Mouse (Mus musculus): Measurements from ENCODE around the gene Hist1h2ap. TPM values are rescaled to one million over a fixed set of nuclear protein-coding genes. Genes with fewer than 3 reads are reported as not detected.

Hist1h2ap gene
- polyA plus RNA-seq (2012; ENCODE audit: low replicate concordance) = 6,280 and 19,065 TPM in 2 replicates

DNA sequence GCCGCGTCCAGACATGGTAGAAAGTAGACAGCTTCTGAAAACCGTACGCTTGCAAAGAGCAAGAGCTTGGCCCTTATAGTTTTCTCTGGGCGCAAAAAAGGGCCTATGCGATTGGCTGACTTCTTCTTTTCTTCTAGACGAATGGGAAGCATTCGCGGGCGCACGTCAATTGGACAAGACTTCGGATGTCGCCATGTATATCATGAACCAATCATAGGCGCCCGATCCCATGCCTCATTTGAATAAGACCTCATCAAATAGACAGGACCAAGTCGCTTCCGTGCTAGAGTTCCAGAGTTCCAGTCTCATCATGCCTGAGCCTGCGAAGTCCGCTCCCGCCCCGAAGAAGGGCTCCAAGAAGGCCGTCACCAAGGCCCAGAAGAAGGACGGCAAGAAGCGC is at the start of gene Hist1h2ap, which contains the start of gene Hist1h2br:
Hist1h2ap (minus strand) TSS at position 47 of the 400 bp plus-strand sequence.
Hist1h2br (plus strand) TSS at position 283 of the 400 bp plus-strand sequence.

DNA sequence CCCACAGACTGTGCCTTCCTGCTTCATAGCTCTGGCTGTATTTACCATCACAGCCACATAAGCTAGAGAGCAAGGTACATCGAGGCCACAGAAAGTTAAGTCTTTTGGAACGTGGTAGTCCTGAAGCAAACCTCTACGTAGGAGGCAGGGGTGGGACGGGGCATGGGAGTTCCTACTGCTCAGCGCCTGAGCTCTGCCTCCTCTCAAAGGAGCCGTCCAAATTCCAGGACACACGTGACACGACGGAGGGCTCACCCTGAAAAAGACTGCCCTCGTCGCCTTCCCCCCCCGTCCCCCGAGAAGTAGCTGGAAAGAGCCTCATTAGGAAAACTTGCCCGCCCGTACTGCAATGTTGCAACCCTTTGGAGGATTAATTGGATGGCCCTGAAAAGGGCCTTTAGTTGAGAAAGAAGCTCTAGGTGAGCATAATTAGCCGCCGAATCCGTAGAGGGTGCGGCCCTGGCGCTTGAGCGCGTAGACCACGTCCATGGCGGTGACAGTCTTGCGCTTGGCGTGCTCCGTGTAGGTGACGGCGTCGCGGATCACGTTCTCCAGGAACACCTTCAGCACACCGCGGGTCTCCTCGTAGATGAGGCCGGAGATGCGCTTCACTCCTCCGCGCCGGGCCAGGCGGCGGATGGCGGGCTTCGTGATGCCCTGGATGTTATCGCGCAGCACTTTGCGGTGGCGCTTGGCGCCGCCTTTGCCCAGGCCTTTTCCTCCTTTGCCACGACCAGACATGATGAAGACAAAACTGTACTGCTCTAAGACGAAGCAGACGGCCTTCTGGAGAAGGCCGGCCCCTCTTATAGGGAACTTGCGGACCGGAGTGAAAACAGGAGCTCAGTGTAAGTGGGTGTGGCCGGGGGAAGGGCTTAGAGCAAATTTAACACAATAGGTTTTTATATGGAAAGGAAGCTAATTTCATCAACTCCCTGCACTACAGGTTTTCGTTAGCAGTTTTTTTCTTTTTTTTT is 1.6 kb downstream of the Hist1h2ap start, which contains the start of gene Hist1h4n:
Hist1h4n (minus strand) TSS at position 779 of the 977 bp plus-strand sequence.

DNA sequence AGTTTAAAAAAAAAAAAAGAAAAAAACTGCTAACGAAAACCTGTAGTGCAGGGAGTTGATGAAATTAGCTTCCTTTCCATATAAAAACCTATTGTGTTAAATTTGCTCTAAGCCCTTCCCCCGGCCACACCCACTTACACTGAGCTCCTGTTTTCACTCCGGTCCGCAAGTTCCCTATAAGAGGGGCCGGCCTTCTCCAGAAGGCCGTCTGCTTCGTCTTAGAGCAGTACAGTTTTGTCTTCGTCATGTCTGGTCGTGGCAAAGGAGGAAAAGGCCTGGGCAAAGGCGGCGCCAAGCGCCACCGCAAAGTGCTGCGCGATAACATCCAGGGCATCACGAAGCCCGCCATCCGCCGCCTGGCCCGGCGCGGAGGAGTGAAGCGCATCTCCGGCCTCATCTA is 21.8 kb downstream of the Hist1h2ap start, which contains the start of gene Hist1h4m:
Hist1h4m (plus strand) TSS at position 208 of the 400 bp plus-strand sequence.

DNA sequence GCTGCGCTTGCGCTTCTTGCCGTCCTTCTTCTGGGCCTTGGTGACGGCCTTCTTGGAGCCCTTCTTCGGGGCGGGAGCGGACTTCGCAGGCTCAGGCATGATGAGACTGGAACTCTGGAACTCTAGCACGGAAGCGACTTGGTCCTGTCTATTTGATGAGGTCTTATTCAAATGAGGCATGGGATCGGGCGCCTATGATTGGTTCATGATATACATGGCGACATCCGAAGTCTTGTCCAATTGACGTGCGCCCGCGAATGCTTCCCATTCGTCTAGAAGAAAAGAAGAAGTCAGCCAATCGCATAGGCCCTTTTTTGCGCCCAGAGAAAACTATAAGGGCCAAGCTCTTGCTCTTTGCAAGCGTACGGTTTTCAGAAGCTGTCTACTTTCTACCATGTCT is 23.2 kb downstream of the Hist1h2ap start, which contains the start of the genes Hist1h2bq and Hist1h2ao:
Hist1h2bq (minus strand) TSS at position 125 of the 400 bp plus-strand sequence.
Hist1h2ao (plus strand) TSS at position 393 of the 400 bp plus-strand sequence.

DNA sequence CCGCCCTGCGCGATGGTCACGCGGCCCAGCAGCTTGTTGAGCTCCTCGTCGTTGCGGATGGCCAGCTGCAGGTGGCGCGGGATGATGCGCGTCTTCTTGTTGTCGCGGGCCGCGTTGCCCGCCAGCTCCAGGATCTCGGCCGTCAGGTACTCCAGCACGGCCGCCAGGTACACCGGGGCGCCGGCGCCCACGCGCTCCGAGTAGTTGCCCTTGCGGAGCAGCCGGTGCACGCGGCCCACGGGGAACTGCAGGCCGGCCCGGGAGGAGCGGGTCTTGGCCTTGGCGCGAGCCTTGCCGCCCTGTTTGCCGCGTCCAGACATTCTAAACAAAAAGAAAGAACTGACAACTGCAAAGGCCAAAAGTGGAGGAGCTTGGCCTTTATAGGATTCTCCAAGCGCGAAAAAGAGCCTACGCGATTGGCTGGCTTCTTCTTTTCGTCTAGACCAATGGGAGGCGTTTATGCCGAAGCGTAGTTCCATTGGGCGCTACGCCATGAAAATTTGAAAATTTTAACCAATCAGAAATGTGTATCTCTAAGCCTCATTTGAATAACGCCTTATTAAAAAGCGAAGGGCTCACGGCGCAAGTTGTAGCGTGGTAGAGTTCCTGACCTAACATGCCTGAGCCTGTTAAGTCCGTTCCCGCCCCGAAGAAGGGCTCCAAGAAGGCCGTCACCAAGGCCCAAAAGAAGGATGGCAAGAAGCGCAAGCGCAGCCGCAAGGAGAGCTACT is 46.2 kb downstream of the Hist1h2ap start, which contains the start of the genes Hist1h2an and Hist1h2bp:
Hist1h2an (minus strand) TSS at position 320 of the 731 bp plus-strand sequence.
Hist1h2bp (plus strand) TSS at position 563 of the 731 bp plus-strand sequence.

DNA sequence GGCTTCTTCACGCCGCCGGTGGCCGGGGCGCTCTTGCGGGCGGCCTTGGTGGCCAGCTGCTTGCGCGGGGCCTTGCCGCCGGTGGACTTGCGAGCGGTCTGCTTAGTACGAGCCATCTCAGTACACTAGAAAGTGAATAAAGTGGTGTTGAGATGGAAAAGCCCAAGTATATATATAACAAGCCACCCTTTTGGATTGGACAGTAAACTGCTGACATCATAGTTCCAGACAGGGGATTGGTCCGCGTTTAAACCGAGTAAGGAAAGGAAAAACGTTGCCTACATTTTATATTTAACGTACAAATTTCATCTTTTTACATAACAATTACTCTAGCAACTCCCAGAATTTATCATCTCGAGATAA is 50.1 kb downstream of the Hist1h2ap start, which contains the start of gene Hist1h3i:
Hist1h3i (minus strand) TSS at position 116 of the 363 bp plus-strand sequence.

Other genes with a start within 250 kb of the Hist1h2ap start
- not detected in 2 replicates for gene Olfr1362, start 219.5 kb downstream of the Hist1h2ap start, polyA plus RNA-seq (2012; ENCODE audit: low replicate concordance)
- gene Olfr11, start 191.0 kb downstream of the Hist1h2ap start, polyA plus RNA-seq (2012; ENCODE audit: low replicate concordance) = not detected in 2 replicates
- not detected in 2 replicates for gene Olfr1361, start 170.1 kb downstream of the Hist1h2ap start, polyA plus RNA-seq (2012; ENCODE audit: low replicate concordance)
- gene Olfr1360, start 156.1 kb downstream of the Hist1h2ap start, polyA plus RNA-seq (2012; ENCODE audit: low replicate concordance) = not detected in 2 replicates
- gene Olfr1359, start 135.4 kb downstream of the Hist1h2ap start, polyA plus RNA-seq (2012; ENCODE audit: low replicate concordance) = not detected in 2 replicates
- gene Hist1h2bl, start 117.4 kb downstream of the Hist1h2ap start, polyA plus RNA-seq (2012; ENCODE audit: low replicate concordance) = 5.9 and 13.2 TPM in 2 replicates
- gene Hist1h2ai, start 117.1 kb downstream of the Hist1h2ap start, polyA plus RNA-seq (2012; ENCODE audit: low replicate concordance) = 24.1 and 37.8 TPM in 2 replicates
- 93.1 and 144 TPM in 2 replicates for gene Hist1h3h, start 115.8 kb downstream of the Hist1h2ap start, polyA plus RNA-seq (2012; ENCODE audit: low replicate concordance)
- 3.5 and 3.9 TPM in 2 replicates for gene Hist1h2bm, start 111.5 kb downstream of the Hist1h2ap start, polyA plus RNA-seq (2012; ENCODE audit: low replicate concordance)
- 6.0 and 8.5 TPM in 2 replicates for gene Hist1h4j, start 98.4 kb downstream of the Hist1h2ap start, polyA plus RNA-seq (2012; ENCODE audit: low replicate concordance)
- gene Hist1h4k, start 83.0 kb downstream of the Hist1h2ap start, polyA plus RNA-seq (2012; ENCODE audit: low replicate concordance) = 44.9 and 90.4 TPM in 2 replicates
- gene Hist1h2ak, start 79.7 kb downstream of the Hist1h2ap start, polyA plus RNA-seq (2012; ENCODE audit: low replicate concordance) = 161 and 169 TPM in 2 replicates
- gene Hist1h2bn, start 79.4 kb downstream of the Hist1h2ap start, polyA plus RNA-seq (2012; ENCODE audit: low replicate concordance) = 5.3 and 11.0 TPM in 2 replicates
- gene Hist1h1b, start 52.9 kb downstream of the Hist1h2ap start, polyA plus RNA-seq (2012; ENCODE audit: low replicate concordance) = 3.5 and 3.7 TPM in 2 replicates
- 8.4 and 51.9 TPM in 2 replicates for gene Hist1h3i, start 50.1 kb downstream of the Hist1h2ap start, polyA plus RNA-seq (2012; ENCODE audit: low replicate concordance)
- 52.7 and 74.5 TPM in 2 replicates for gene Hist1h2an, start 46.3 kb downstream of the Hist1h2ap start, polyA plus RNA-seq (2012; ENCODE audit: low replicate concordance)
- gene Hist1h2bp, start 46.0 kb downstream of the Hist1h2ap start, polyA plus RNA-seq (2012; ENCODE audit: low replicate concordance) = 3.2 and 6.2 TPM in 2 replicates
- gene Hist1h2bq, start 23.3 kb downstream of the Hist1h2ap start, polyA plus RNA-seq (2012; ENCODE audit: low replicate concordance) = 6.5 and 15.6 TPM in 2 replicates
- gene Hist1h2ao, start 23.0 kb downstream of the Hist1h2ap start, polyA plus RNA-seq (2012; ENCODE audit: low replicate concordance) = 23,509 and 33,455 TPM in 2 replicates
- gene Hist1h4m, start 21.8 kb downstream of the Hist1h2ap start, polyA plus RNA-seq (2012; ENCODE audit: low replicate concordance) = 65.5 and 70.3 TPM in 2 replicates
- 2.9 and 3.1 TPM in 2 replicates for gene Hist1h4n, start 1.3 kb downstream of the Hist1h2ap start, polyA plus RNA-seq (2012; ENCODE audit: low replicate concordance)
- 6.3 and 15.4 TPM in 2 replicates for gene Hist1h2br, start 236 bp upstream of the Hist1h2ap start, polyA plus RNA-seq (2012; ENCODE audit: low replicate concordance)
- gene Zfp184, start 111.6 kb upstream of the Hist1h2ap start, polyA plus RNA-seq (2012; ENCODE audit: low replicate concordance) = not detected in 2 replicates
- gene Pom121l2, start 147.7 kb upstream of the Hist1h2ap start, polyA plus RNA-seq (2012; ENCODE audit: low replicate concordance) = not detected in 2 replicates
- 0.07 TPM in 1 of 2 replicates, not detected in the other for gene Prss16, start 176.2 kb upstream of the Hist1h2ap start, polyA plus RNA-seq (2012; ENCODE audit: low replicate concordance)
- 5.0 and 29.7 TPM in 2 replicates for gene Hist1h2ah, start 202.1 kb upstream of the Hist1h2ap start, polyA plus RNA-seq (2012; ENCODE audit: low replicate concordance)
- gene Hist1h2bk, start 202.4 kb upstream of the Hist1h2ap start, polyA plus RNA-seq (2012; ENCODE audit: low replicate concordance) = 7.6 and 12.2 TPM in 2 replicates
- 26.0 and 32.7 TPM in 2 replicates for gene Hist1h4i, start 207.9 kb upstream of the Hist1h2ap start, polyA plus RNA-seq (2012; ENCODE audit: low replicate concordance)
- gene Hist1h2ag, start 209.4 kb upstream of the Hist1h2ap start, polyA plus RNA-seq (2012; ENCODE audit: low replicate concordance) = 21.1 and 21.8 TPM in 2 replicates
- 10.3 and 18.2 TPM in 2 replicates for gene Hist1h2bj, start 209.7 kb upstream of the Hist1h2ap start, polyA plus RNA-seq (2012; ENCODE audit: low replicate concordance)

All from leukemia stem cell, adult 10-12 weeks (primary cell).